Mouse (Mus musculus) spleen, adult 2 months (tissue): Measurements from ENCODE around the gene Ccdc33. TPM values are rescaled to one million over a fixed set of nuclear protein-coding genes. Genes with fewer than 3 reads are reported as not detected.
A peak's percentile ranks its signal among the peaks of the same experiment; 100 is the strongest.

ENCODE experiments used
- DNase-seq, 2 experiments: peaks; one replicate each; pipeline versions ENCODE4 v3.0.0 to v3.0.0-alpha.2; 2012 to 2021; ENCODE audit warnings: low spot score in 2 of 2, low read depth in 1 of 2
- H3K27ac ChIP-seq: fragments of 200-500 bp; 2 replicates; pipeline ENCODE4 v1.5.1; 2012; ENCODE audit warnings: low read length, inconsistent platforms; ENCODE audit not compliant: insufficient read depth
- H3K27me3 ChIP-seq: fragments of 200-500 bp; 2 replicates; pipeline ENCODE4 v1.6.1; 2012; ENCODE audit warnings: mild to moderate bottlenecking, moderate library complexity, low read length, inconsistent platforms; ENCODE audit not compliant: control insufficient read depth, insufficient read depth
- H3K36me3 ChIP-seq: fragments of 200-500 bp; 2 replicates; pipeline ENCODE4 v1.6.1; 2012; ENCODE audit warnings: mild to moderate bottlenecking, low read length, inconsistent platforms; ENCODE audit not compliant: control insufficient read depth, insufficient read depth
- H3K4me1 ChIP-seq: fragments of 200-500 bp; 2 replicates; pipeline ENCODE4 v1.6.1; 2011; ENCODE audit warnings: inconsistent platforms; ENCODE audit not compliant: control insufficient read depth, insufficient read depth, insufficient read length
- H3K4me3 ChIP-seq: fragments of 200-500 bp; 2 replicates; pipeline ENCODE4 v1.5.1; 2011; ENCODE audit warnings: mild to moderate bottlenecking, inconsistent platforms; ENCODE audit not compliant: insufficient read depth, insufficient read length; ENCODE audit errors: extremely low read depth
- CTCF ChIP-seq: fragments of 200-500 bp; IDR thresholded peaks from 2 replicates; pipeline ENCODE4 v1.5.1; 2011; ENCODE audit warnings: mild to moderate bottlenecking, inconsistent platforms; ENCODE audit not compliant: insufficient read depth, insufficient read length, insufficient replicate concordance; ENCODE audit errors: extremely low read depth
- POLR2A ChIP-seq: fragments of 200-500 bp; IDR thresholded peaks from 2 replicates; pipeline ENCODE4 v1.6.1; 2011; ENCODE audit warnings: low read depth, low read length, inconsistent platforms
- WGBS: fragments of 180-500 bp; shearing (Covaris S2); methylation state at CpG from one replicate; pipeline ENCODE4 v1.1.7; 2018; 5-methylcytosine and 5-hydroxymethylcytosine counted together
- polyA plus RNA-seq: library from polyadenylated mRNA; depleted of rRNA; stranded (reverse); fragments of >200 nt; gene quantifications from 2 replicates; pipeline ENCODE4 v1.2.3, GENCODE M21; 2012

Ccdc33 gene
- polyA plus RNA-seq, 1 experiment: 0.09 TPM

GRCm38 (mm10) chr9:58144664-58145063 is 26.0 kb upstream of the Ccdc33 start:
- WGBS: 88% methylated on average over 1 of the region's 1 CpGs
- Histone ChIP-seq H3K27me3 (no peaks in the 10 kb centered on the region), H3K27ac (no peak overlapping the region), H3K36me3 (no peaks in the 10 kb centered on the region), H3K4me1 (no peaks in the 10 kb centered on the region), H3K4me3 (no peak overlapping the region)
- DNase-seq: no peak
- TF ChIP-seq POLR2A (no peak), CTCF (no peak)

DNA sequence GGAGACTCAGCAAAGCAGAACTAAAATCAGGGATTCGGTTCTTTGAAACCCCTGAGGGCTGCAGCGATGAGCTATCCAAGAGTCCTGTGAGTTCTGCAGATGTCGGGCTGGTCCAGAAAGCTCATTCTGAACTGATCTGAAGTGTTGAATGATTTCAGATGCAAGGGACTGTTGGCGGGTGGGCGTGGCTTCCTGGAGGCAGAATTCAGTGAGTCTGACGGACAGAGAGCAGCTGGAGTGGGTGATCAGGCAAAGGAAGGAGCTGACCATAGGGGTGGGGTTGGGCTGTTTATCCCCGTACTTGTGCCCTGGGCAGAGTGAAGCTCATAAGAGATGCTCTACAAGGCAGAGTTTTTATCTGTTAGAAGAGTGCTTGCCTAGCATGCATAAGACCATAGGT is 24.8 kb upstream of the Ccdc33 start:
- 55% methylated on average over 7 of the region's 7 CpGs for WGBS
- no peaks in the 10 kb centered on the region for H3K36me3 ChIP-seq
- no peak overlapping the region for H3K27ac ChIP-seq
- TF ChIP-seq CTCF: no peak
- no peak for TF ChIP-seq POLR2A
- H3K4me1 ChIP-seq: no peaks in the 10 kb centered on the region
- DNase-seq: no peak
- no peak overlapping the region for H3K4me3 ChIP-seq
- H3K27me3 ChIP-seq: no peaks in the 10 kb centered on the region

- peak; percentile 13 to 23 for DNase-seq
- TF ChIP-seq CTCF (no peak), POLR2A (no peak)
- H3K27ac ChIP-seq: 0 out of 2 replicates have a peak overlapping the region, but pooled peaks have one; percentile 26
- no peaks in the 10 kb centered on the region for H3K27me3 ChIP-seq
- H3K4me3 ChIP-seq: no peak overlapping the region
- H3K4me1 ChIP-seq: no peaks in the 10 kb centered on the region
- no peaks in the 10 kb centered on the region for H3K36me3 ChIP-seq
- WGBS: 13% methylated on average over 6 of the region's 6 CpGs
These were observed 21.3 kb upstream of the Ccdc33 start for GRCm38 (mm10) chr9:58139947-58140346.

DNA sequence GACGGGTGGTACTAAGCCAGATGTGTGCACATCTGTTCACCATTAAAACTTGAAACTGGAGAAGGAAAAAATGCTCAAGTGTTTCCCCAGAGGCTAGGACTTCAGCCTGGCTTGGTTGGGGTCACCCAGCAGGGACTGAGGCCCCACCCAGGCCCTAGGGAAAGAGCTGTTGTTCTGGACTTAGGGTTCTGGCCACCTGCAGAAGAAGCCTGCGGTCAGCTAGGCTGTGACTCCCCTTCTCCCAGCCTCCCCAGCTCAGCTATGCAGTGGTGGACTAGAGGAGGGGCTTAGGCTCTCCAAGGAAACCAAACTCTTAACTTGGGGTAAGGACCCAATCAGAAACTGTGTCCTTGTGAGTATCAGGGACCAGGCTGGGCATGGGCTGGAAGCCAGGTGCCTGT is 17.3 kb upstream of the Ccdc33 start:
- DNase-seq: no peak
- H3K36me3 ChIP-seq: no peaks in the 10 kb centered on the region
- no peak for TF ChIP-seq CTCF
- H3K27ac ChIP-seq: no peak overlapping the region
- H3K4me1 ChIP-seq: peaks cover 2% of the 10 kb centered on the region; the same call in 1 of the 2 replicates
- H3K27me3 ChIP-seq: peaks cover 3% of the 10 kb centered on the region
- WGBS: 42% methylated on average over 2 of the region's 2 CpGs
- no peak overlapping the region for H3K4me3 ChIP-seq

DNA sequence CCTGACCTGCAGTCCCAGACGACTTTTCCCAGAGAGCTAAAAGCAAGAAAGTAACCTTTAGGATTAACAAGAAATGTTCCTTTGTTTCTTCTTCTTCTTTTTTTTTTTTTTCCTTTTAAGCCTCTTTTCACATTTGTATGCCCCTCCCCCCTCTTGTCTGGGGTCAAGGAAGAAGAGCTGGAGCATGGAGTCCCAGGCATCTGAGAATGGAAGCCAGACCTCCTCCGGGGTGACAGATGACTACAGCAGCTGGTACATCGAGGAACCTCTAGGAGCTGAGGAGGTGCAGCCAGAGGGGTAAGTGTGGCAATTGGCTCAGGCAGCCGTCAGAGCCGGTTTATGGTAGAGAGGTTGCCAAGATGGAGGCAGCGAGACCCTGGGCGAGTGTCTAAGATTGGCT is 16.3 kb upstream of the Ccdc33 start:
- H3K36me3 ChIP-seq: no peaks in the 10 kb centered on the region
- 25% methylated on average over 7 of the region's 7 CpGs for WGBS
- no peak for DNase-seq
- no peak for TF ChIP-seq POLR2A
- no peak for TF ChIP-seq CTCF
- H3K4me1 ChIP-seq: peaks cover 2% of the 10 kb centered on the region; the same call in 1 of the 2 replicates
- no peak overlapping the region for H3K4me3 ChIP-seq
- peaks cover 3% of the 10 kb centered on the region for H3K27me3 ChIP-seq
- H3K27ac ChIP-seq: no peak overlapping the region

DNA sequence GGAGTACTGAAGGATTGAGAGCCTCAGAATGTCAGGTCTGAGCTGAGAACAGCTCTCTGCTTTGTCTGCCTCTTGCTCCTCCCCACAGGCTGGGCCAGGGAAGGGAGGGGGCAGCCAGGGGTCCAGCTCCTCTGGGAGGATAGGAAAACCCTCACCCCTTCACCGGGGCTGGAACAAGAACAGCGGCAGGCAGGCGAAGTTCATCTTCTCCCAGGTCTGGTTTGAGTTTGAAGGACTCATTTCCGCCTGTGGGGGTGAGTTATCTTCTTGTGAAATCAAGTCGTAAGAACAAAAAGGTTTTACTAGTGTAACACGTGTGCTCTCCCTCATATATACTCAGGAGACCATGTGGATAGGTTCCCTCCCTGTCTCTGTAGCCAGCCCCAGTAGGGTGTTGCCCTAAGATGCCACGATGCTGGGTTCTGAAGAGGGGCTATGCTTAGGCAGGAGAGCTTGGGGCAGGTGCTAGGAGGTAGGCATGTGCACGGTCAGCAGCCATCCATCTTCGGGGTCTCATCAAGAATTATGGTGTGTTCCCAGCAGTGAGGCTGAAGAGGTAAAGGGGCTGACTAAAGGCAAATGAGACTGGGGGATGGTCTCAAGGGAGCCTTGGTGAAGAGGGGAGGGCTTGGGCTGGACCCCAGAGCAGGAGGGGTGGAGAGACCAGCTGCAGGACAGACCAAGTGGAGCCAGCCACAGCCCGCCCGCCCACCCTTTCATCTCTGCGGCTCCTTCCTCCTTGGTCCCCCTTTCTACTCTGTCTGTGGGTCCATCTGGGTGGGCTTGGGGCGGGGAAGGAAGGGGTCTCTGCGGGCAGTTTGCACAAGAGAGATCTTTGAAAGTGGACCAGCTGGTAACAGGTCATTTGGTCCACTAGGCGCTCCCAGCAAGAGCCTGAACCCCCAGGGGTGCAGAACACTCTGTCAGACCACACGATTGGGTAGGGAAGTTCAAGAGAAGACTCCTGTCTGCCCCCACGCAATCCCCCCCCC is 15.6 kb upstream of the Ccdc33 start:
- H3K27me3 ChIP-seq: peaks cover 3% of the 10 kb centered on the region
- H3K4me1 ChIP-seq: peaks cover 2% of the 10 kb centered on the region; the same call in 1 of the 2 replicates
- no peak overlapping the region for H3K4me3 ChIP-seq
- no peak for TF ChIP-seq POLR2A
- no peak for TF ChIP-seq CTCF
- no peak for DNase-seq
- 13% methylated on average over 17 of the region's 17 CpGs for WGBS
- no peak overlapping the region for H3K27ac ChIP-seq
- no peaks in the 10 kb centered on the region for H3K36me3 ChIP-seq

DNA sequence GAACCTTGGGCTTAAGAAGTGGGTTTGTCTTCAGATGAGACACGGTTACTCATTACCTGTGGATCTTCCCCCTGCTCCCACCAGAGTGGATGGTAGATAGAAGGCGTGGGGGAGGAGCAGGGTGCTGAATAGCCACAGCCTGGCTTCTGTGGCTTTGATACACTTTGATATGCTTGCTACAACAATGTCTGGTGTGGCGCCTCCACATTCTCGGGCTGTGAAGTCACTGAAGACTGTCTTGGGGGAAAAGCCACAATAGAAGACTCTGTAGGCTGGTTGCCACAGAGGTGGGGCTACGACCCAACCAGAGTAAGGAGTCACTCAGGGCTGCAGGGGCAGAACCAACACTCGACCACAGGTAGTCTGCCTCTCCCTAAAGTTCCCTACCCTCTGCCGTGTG is 13.1 kb upstream of the Ccdc33 start:
- no peak for DNase-seq
- TF ChIP-seq CTCF (no peak), POLR2A (no peak)
- 40% methylated on average over 7 of the region's 7 CpGs for WGBS

More for the DNA sequence above, 13.1 kb upstream of the Ccdc33 start:
- no peak overlapping the region for H3K27ac ChIP-seq
- no peaks in the 10 kb centered on the region for H3K36me3 ChIP-seq
- H3K4me3 ChIP-seq: no peak overlapping the region
- H3K27me3 ChIP-seq: peaks cover 3% of the 10 kb centered on the region
- H3K4me1 ChIP-seq: peaks cover 2% of the 10 kb centered on the region; the same call in 1 of the 2 replicates
